Mouse (Mus musculus) liver, embryonic 14.5 days (tissue): Measurements from ENCODE around the gene Agbl1.

Experiments
- CTCF ChIP-seq: IDR thresholded peaks from 2 replicates; pipeline ENCODE4 v1.5.1; 2016; ENCODE audit warnings: antibody characterized with exemption, low read depth, control low read depth
- EP300 ChIP-seq: IDR thresholded peaks from 2 replicates; pipeline ENCODE4 v1.6.1; 2016; ENCODE audit warnings: antibody characterized with exemption, low read depth

GRCm38 (mm10) chr7:76551860-76552259, 322.2 kb downstream of the Agbl1 start:
- TF ChIP-seq CTCF (no peak), EP300 (no peak)
